Mouse (Mus musculus): ENCODE measurements around the gene Atp6v1g1. TPM values are rescaled to one million over a fixed set of nuclear protein-coding genes. Genes with fewer than 3 reads are reported as not detected.

Atp6v1g1 gene
- total RNA-seq, 4 experiments from 2014 or later: 268 to 323 (median 295) TPM

GRCm38 (mm10) chr4:63546441-63547055 is 2.0 kb downstream of the Atp6v1g1 start:
- DNase-seq (ENCODE audit: low spot score in 2 of 2): peak in 1 of 2 experiments; percentile 39

DNA sequence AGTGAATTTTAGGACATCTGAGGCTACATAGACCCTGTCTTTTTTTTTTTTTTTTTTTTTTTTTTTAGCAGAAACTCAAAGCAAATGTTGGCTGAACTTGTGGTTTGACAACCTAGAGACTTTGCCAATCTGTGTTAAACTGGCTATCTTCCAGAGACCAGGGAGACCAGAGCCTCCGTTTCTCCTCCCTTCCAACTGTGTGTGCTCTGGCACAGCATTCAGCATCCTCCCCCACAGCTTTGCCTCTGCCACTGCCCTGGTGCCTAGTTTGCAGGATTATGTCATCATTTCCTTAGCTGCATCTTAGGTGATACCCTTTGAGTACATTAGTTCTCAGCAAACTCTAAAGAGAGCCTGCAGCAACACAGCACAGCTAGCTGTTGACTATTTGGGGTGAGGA is 3.2 kb downstream of the Atp6v1g1 start:
- DNase-seq (ENCODE audit: low spot score in 2 of 2): no peak

GRCm38 (mm10) chr4:63548491-63548890 is 3.9 kb downstream of the Atp6v1g1 start:
- no peak for DNase-seq (ENCODE audit: low spot score in 2 of 2)

DNA sequence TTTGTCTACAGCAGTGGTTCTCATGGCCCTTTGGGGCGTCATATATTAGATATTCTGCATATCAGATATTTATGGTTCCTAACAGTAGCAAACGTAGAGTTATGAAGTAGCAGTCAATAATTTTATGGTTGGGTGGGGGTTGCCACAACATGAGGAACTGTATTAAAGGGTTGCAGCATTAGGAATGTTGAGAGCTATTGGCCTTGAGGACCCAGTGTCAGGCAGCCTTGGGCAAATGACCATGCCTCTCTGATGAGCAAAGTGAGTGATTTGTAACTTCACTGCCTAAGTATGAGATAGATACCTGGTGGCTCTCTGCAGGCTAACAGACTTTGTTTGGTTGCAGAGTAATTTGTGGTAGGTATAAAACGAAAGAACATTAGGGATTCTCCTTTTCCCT is 6.3 kb downstream of the Atp6v1g1 start:
- DNase-seq (ENCODE audit: low spot score in 2 of 2): no peak

GRCm38 (mm10) chr4:63552865-63553264 is 8.3 kb downstream of the Atp6v1g1 start:
- no peak for DNase-seq (ENCODE audit: low spot score in 2 of 2)

DNA sequence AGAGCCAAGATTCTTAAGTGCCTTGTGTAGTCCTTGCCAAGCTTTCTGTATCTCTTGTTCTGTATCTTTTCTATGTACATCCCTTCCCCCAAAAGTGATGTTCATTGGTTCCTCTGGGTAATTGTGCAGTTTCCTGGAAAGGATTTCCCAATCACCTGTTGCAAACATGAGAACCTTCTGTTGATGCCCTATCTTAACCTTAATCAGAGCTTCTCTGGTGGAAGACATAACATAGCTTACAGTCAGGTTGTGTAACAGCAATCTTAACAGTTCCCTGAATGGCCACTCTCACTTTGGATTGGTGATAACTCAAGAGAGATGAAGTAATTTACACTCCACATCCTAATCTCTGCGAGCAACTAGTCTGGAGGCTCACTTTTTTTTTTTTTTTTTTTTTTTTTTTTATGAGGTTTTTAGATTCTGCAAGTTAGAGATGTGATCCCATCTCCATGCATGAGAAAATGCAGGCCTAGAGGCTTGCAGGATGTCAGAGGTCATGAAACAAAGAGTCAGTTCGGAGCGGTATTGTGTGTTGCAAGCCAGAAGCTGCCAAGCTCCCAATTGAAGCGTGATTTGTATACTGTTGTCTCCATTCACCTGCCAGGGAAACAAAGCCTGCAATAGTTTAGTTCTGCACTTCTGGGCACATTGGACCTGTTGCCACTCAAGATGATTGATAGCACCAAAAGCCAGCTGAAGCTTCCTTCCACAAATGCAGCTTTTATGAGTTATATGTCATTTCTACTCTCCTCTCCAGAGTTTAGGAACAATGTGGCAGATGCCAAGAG is 9.4 kb downstream of the Atp6v1g1 start:
- DNase-seq (ENCODE audit: low spot score in 2 of 2): no peak

- DNase-seq (ENCODE audit: low spot score in 2 of 2): no peak
Measured at GRCm38 (mm10) chr4:63554616-63555015, 10.0 kb downstream of the Atp6v1g1 start.

DNA sequence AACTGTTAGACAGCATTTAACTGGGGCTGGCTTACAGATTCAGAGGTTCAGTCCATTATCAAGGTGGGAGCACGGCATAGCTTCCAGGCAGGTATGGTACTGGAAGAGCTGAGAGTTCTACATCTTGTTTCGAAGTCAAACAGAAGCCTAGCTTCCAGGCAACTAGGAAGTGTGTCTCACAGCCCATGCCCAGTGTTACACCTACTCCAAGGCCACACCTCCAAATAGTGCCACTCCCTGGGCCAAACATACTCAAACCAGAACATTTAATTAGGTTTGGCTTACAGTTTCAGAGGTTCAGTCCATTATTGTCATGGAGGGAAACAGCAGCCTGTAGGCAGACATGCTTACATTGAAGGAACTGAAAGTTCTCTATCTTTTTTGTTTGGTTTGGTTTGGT is 10.5 kb downstream of the Atp6v1g1 start:
- DNase-seq (ENCODE audit: low spot score in 2 of 2): no peak

GRCm38 (mm10) chr4:63556665-63557064 is 12.1 kb downstream of the Atp6v1g1 start:
- DNase-seq (ENCODE audit: low spot score in 2 of 2): no peak

GRCm38 (mm10) chr4:63557124-63558059 is 12.8 kb downstream of the Atp6v1g1 start:
- no peak for DNase-seq (ENCODE audit: low spot score in 2 of 2)

- DNase-seq (ENCODE audit: low spot score in 2 of 2): peak; percentile 80 to 83
Measured at GRCm38 (mm10) chr4:63558407-63559081, 14.0 kb downstream of the Atp6v1g1 start, which contains the start of gene Tmem268. Gene Tmem268, plus strand, starts transcription at chr4:63558781.

- no peak for DNase-seq (ENCODE audit: low spot score in 2 of 2)
Measured at GRCm38 (mm10) chr4:63559127-63559697, 14.6 kb downstream of the Atp6v1g1 start.

DNA sequence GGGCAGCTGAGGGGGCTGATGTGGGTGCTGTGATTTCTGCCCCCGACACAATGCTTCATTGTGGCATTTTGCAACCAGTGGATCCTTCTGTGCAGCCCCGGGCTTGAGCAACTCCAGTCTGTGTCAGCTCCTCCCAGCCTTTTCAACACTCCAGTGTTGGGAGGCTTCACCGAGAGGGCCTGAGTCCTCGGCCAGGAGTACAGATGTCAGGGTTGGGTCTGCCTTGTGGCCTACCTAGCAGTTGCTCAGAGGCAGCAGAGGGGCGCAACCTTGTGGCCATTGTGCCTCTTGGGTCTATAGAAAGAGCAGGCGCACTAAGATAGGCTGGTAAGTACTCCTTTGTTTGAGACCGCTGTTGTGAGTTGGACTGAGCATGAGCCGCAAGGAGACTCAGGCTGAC is 15.5 kb downstream of the Atp6v1g1 start:
- no peak for DNase-seq (ENCODE audit: low spot score in 2 of 2)

DNA sequence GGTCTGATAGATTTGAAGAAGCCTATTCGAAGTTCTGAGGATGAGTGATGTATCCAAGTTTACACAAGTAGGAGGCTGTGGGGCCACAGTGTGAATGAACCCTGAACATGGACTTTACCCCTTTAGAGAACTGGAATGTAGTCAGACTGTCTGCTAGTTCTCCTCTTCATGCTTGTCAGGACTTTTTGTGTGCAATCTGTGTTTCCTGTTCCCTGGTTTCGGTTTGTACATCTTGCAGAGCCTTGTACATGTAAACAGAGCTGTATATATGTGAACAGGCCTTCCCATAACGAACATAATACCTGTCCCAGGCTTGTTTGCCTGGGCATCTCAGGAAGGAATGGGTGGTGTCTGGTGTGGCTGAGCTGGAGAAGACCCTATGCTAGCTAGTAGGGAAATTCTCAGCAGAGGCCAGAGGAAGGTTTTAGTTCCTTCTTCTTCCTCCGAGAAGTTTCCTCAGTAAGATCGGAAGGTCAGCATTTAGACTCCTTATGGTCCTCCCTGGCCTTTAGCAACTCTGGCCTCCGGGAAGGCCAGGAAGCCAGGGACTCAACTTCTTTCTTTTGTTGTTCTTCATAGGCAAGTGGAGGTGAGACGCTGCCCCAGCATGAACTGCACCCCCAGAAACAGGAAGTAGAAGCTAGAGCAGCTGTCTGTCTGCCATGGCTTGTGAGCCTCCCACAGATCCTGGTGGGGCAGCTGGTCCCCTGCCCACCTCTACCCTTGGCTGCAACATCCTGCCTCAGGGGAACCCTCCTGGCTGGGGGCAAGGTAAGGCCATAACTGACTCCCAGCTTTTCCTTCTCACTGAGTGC is 17.5 kb downstream of the Atp6v1g1 start:
- DNase-seq (ENCODE audit: low spot score in 2 of 2): no peak

DNA sequence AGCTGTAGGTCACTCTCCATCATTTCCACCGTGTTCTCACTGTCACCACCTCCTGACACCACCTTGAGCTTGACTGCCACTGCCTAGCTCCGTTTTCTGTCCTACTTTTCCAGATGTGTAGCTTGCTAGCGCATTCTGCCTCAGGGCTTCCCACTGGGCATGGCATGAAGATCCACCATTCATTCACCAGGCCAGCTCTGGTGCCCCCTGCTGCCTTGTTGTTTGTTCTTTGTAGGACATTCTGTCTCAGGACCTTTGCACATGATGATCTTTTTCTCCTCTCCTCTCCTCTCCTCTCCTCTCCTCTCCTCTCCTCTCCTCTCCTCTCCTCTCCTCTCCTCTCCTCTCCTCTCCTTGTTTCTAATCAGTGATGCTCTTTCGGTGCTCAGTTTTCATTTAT is 18.2 kb downstream of the Atp6v1g1 start:
- DNase-seq (ENCODE audit: low spot score in 2 of 2): no peak

DNA sequence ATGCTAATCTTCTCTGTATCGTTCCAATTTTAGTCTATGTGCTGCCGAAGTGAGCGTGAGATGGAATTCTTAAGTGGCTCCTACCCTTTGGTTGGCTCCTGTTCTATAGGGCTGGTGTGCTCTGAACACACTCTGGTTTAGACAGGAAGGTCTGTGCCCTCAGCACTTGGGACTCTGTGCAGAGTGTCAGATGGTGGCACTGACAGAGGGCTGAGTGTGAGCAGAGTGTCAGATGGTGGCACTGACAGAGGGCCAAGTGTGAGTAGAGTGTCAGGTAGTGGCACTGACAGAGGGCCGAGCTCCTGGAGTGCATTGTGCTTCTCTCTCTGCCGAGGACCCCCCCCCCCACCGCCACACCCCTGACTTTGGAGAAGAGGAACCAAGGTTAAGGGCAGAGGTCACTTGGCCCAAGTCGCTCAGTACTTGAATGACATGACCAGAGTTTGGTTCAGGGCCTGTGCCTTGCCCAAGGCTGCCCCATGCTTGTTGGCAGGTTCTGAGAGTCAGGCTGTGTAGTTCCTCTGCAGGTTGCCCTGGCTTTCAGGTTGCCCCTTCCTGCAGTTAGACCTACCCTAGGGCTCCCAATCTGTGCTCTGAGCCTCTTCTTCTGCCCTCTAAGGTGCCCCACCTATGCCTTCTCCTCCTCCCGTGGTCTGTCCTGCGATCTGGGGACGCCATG is 23.3 kb downstream of the Atp6v1g1 start:
- no peak for DNase-seq (ENCODE audit: low spot score in 2 of 2)

- no peak for DNase-seq (ENCODE audit: low spot score in 2 of 2)
Measured at GRCm38 (mm10) chr4:63569322-63569721, 24.8 kb downstream of the Atp6v1g1 start.

DNA sequence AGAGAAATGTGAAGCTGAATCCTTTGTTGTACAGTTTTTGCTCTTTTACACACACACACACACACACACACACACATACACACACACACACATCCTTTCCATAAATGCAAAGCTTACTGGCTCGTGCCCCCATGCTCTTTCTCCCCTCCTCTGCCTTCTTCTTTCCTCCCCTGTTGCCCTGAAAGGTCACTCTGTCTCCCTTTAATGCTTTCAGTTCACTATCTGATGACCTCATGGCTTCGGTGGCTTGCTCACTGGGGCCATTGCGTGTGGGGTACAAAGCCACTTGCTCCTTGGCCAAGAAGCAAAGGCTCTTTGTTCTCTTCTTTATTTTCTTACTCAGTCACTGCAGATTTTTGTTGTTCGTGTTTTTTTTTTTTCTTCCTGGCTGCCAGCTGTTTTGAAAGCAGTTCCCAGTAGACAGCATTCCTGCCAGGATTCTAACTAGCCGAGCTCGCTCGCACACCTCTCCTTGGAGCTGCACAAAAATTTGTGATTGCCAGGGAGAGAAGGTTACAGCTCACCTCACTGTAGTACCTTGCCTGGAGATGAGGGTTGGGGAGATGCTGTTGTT is 25.7 kb downstream of the Atp6v1g1 start:
- DNase-seq (ENCODE audit: low spot score in 2 of 2): no peak

DNA sequence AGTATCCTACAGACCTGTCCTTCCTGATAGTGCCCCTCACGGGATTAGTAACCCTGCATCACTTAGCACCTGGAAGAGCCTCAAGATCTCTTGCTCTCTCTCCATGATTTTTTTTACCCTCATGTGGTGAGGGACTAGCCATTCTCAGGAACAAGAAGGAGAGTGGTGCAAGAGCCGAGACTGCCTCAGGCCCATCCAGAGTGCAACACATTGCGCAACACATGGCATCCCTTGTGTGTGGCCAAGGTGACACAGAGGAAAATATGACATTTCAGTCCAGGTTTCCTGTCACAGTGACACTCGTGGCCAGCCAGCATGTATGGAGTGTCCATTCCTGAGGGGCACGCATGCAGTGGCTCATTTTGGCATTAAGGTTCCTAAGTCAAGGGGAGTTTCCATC is 28.0 kb downstream of the Atp6v1g1 start:
- DNase-seq (ENCODE audit: low spot score in 2 of 2): no peak
